Mouse (Mus musculus): Measurements from ENCODE around the gene B9d2. TPM values are rescaled to one million over a fixed set of nuclear protein-coding genes. Genes with fewer than 3 reads are reported as not detected.

Gene B9d2
- 10 to 100 TPM; 12.2 to 26.4 TPM for total RNA-seq (2021)
- polyA plus RNA-seq (2012; rRNA removed) = 69.9 and 83.0 TPM in 2 replicates
- long read RNA-seq, transcript B9d2-203 (4 exons, 995 nt) = major isoform, 20 of 21 reads
- long read RNA-seq, partial matches to known transcripts = 0 of 21 reads
- long read RNA-seq, other reads (novel, unspliced or antisense) = 0 of 21 reads

DNA sequence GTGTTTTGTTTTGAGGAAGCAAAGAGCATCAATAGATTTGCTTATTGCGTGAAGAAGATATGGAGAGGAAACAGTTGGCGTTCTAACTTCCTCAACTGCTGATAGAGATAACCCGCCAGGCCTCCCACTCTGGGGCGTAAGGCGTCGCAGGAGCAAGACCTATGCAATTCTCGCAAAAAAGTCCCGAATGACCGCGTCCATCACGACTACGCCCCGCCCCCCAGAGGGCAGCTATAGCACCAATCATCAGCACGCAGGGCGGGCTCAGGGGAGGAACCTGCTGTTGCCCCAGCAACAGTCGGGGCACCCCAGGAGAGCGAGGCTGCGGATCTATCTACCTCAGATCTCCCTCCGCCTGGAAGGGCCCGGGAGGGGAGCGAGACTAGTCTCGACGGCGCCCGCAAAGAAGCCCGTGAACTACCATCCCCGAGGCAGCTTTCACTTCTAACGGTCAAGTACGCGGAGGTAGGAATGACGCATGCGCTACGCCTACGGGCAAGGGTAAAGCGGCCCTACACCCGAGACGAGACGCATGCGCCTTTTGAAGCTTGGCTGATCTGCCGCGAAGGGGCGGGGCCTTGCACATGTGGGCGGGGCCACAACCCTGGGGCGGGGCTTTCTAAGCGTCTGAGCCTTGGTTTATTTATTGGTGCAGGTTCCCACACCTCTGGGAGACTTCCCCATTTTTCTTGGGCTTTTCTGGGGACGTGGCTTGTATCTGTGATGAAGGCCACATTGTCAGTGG lies at the start of gene B9d2:
B9d2 (plus strand) TSS at position 267 of the 745 bp plus-strand sequence.
- DNase-seq = peak; percentile 96

DNA sequence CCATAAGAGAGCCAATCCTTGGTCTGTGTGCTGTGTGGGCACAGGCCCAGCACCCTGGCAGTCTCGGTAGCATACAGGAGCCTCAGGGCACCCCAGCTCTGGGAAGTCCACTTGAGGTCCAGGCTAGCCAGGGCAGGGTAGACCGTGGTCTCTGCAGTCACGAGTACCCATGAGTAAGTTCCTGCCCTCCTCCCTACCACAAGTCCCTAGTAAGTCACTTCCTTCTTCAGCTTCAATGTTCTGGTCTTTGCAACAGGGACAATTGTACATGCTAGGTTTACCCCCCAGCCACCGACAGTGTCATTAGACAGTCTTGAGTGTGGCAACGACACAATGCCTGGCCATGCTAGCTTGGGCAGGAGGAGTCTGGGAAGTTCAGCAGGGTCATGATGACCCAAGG lies 47.9 kb upstream of the B9d2 start:
- DNase-seq = no peak

- no peak for DNase-seq
Observed at GRCm38 (mm10) chr7:25636373-25636772, 44.2 kb upstream of the B9d2 start.

- DNase-seq = no peak
Observed at GRCm38 (mm10) chr7:25637099-25637498, 43.5 kb upstream of the B9d2 start.

- DNase-seq = no peak
Observed at GRCm38 (mm10) chr7:25639754-25640153, 40.8 kb upstream of the B9d2 start.

GRCm38 (mm10) chr7:25644136-25644535 lies 36.4 kb upstream of the B9d2 start:
- DNase-seq = no peak

- no peak for DNase-seq
Observed at GRCm38 (mm10) chr7:25644631-25645030, 35.9 kb upstream of the B9d2 start.

- DNase-seq = no peak
Observed at GRCm38 (mm10) chr7:25645074-25645473, 35.5 kb upstream of the B9d2 start.

DNA sequence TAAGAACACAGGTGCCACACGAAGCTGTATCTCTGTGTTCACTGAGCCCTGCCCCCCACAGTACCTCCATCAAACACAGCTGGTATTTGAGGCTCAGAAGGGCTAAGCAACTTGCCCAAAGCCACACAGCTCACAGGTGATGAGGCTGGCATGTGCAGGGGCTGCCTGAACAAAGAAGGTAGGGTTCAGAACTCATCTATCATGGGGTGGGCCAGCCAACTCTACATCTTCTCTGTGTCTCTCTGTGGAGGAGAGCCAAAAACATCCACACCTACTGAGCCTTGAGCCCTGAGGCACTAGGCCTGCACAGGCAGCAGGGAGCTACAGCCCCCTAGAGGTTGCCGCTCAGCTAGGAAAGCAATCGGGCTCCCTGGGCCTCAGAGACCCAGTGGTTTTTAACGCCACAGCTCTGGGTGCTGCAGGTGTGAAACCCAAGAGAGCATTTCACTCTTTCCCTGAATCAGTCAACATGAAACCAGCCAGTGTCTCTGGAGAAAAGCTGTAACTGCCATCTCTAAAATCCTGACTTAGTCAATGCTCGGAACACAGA lies 32.9 kb upstream of the B9d2 start:
- no peak for DNase-seq

GRCm38 (mm10) chr7:25649839-25650238 lies 30.7 kb upstream of the B9d2 start:
- DNase-seq = no peak

DNA sequence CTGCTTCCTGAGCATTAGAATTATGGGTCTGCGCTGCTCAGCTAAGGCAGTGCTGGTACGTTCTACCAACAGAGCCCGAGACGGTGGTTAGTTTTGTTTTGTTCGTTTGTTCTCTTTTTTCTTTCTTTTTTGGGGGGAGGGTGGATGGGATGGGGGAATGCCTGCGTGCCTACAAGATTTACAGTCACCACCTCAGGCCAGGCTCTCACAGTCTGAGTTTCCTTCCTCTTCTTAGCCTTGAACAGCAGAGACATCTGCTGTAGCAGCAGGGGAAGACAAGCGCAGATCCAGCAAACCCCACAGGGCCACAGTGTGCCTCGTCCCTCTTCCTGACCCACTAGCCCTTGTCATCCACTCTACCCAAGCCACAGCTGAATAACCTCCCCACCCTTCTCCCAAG lies 29.3 kb upstream of the B9d2 start:
- no peak for DNase-seq

GRCm38 (mm10) chr7:25652244-25652759 lies 28.3 kb upstream of the B9d2 start:
- no peak for DNase-seq

- DNase-seq = peak; percentile 21
Observed at GRCm38 (mm10) chr7:25655601-25656428, 24.8 kb upstream of the B9d2 start.

DNA sequence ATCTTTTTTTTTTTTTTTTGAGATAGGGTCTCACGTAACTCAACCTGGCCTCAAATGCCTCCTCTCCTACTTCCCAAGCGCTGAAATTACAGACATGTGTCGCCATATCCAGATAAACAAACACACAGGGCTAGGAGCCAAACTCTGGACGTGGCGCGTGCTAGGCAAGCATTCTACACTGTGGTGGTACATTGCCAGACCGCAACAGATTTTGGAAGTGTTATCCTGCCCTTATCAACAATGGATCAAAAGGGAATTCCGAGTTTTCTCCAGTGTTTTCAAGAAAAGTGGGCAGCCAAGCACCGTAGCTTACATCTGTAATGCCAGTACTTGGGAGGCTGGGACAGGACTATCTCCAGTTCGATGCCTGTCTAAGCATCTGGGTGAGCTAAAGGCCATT lies 22.8 kb upstream of the B9d2 start:
- peak; percentile 49 for DNase-seq

- DNase-seq = peak; percentile 99
Observed at GRCm38 (mm10) chr7:25658657-25659472, 21.7 kb upstream of the B9d2 start, which contains the start of the genes Bckdha and Exosc5. Gene Bckdha, minus strand, starts transcription at chr7:25658981. Gene Exosc5, plus strand, starts transcription at chr7:25659164.

GRCm38 (mm10) chr7:25666381-25666780 lies 14.2 kb upstream of the B9d2 start:
- no peak for DNase-seq

- DNase-seq = no peak
Observed at GRCm38 (mm10) chr7:25669158-25669557, 11.4 kb upstream of the B9d2 start.

DNA sequence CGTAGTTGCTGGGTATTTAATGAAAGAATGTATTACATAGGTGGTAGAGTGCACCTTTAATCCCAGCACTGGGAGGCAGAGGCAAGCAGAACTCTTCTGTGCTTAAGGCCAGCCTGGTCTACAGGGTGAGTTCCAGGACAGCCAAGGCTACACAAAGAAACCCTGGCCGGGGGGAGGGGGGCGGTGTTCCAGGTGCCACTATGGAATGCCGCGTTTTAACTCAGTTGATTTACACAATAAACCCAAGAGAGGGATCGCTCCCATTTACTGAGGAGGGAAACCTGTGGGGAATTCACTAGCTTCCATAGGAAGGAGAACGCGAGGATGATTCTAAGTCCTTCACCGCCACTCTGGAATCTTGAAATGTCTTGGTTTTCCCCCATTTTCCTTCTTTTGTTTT lies 10.9 kb upstream of the B9d2 start:
- no peak for DNase-seq

- DNase-seq = no peak
Observed at GRCm38 (mm10) chr7:25670096-25670495, 10.5 kb upstream of the B9d2 start.

DNA sequence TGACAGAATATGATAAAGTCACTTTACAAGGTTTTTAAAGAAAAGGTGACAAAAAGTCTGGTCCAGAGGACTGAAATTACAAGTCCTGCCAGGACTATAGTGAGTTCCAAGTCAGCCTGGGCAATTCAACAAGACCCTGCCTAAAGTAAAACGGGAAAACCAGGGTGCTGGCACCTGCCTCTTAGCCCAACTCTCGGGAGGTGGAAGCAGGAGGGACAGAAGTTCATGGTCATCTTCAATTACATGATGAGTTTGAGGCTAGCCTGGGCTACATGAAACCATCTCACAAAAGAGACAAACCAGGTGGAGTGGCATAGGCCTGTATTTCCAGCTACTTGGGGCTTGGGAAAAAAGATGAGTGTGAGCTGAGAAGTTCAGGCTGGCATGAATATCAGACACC lies 8.9 kb upstream of the B9d2 start:
- DNase-seq = no peak

GRCm38 (mm10) chr7:25672442-25672841 lies 8.1 kb upstream of the B9d2 start:
- no peak for DNase-seq

Data from adrenal gland, adult 2 months (tissue).